Mouse (Mus musculus): ENCODE data around the gene Nsl1. TPM values are rescaled to one million over a fixed set of nuclear protein-coding genes. Genes with fewer than 3 reads are reported as not detected.
A peak's percentile ranks its signal among the peaks of the same experiment; 100 is the strongest.
"Not testable (repeated sequence)": the region's sequence is repeated elsewhere in the genome, so short reads cannot be mapped to it uniquely, and the experiment has no call there.

The Nsl1 gene
- polyA plus RNA-seq (2012): 1.4 and 3.2 TPM in 2 replicates

GRCm38 (mm10) chr1:191062781-191063485 is at the start of gene Nsl1, which contains the start of gene Tatdn3:
Gene Nsl1 (plus strand): TSS chr1:191063012.
Gene Tatdn3 (minus strand): TSS chr1:191062932.
- no peaks in the 10 kb centered on the region for H3K27me3 ChIP-seq (ENCODE audit: control insufficient read depth)
- TF ChIP-seq GATA1 (IDR thresholded peaks at IDR 0.05; ENCODE audit: low read length) (no peak), TAL1 (IDR thresholded peaks at IDR 0.05; ENCODE audit: low read length) (no peak)
- H3K4me1 ChIP-seq (ENCODE audit: control insufficient read depth): peaks cover 39% of the 10 kb centered on the region
- H3K4me3 ChIP-seq (replicated peaks): peak within 1 kb of the TSS; percentile 82
- H3K9me3 ChIP-seq (ENCODE audit: control insufficient read depth, low read length): no peaks in the 10 kb centered on the region
- peaks cover 41% of the 10 kb centered on the region for H3K36me3 ChIP-seq (ENCODE audit: control insufficient read depth)

GRCm38 (mm10) chr1:191014271-191014670 is 48.5 kb upstream of the Nsl1 start:
- H3K27me3 ChIP-seq (ENCODE audit: control insufficient read depth): no peaks in the 10 kb centered on the region
- H3K36me3 ChIP-seq (ENCODE audit: control insufficient read depth): peaks cover 49% of the 10 kb centered on the region
- H3K4me1 ChIP-seq (ENCODE audit: control insufficient read depth): no peaks in the 10 kb centered on the region
- H3K9me3 ChIP-seq (ENCODE audit: control insufficient read depth, low read length): no peaks in the 10 kb centered on the region
- no peak overlapping the region for H3K4me3 ChIP-seq (replicated peaks)
- no peak for TF ChIP-seq TAL1 (IDR thresholded peaks at IDR 0.05; ENCODE audit: low read length)
- TF ChIP-seq GATA1 (IDR thresholded peaks at IDR 0.05; ENCODE audit: low read length): no peak

GRCm38 (mm10) chr1:191019803-191020202 is 43.0 kb upstream of the Nsl1 start:
- peaks cover 24% of the 10 kb centered on the region for H3K36me3 ChIP-seq (ENCODE audit: control insufficient read depth)
- no peaks in the 10 kb centered on the region for H3K9me3 ChIP-seq (ENCODE audit: control insufficient read depth, low read length)
- TF ChIP-seq GATA1 (IDR thresholded peaks at IDR 0.05; ENCODE audit: low read length): no peak
- no peak for TF ChIP-seq TAL1 (IDR thresholded peaks at IDR 0.05; ENCODE audit: low read length)
- H3K4me1 ChIP-seq (ENCODE audit: control insufficient read depth): peaks cover 5% of the 10 kb centered on the region
- H3K4me3 ChIP-seq (replicated peaks): no peak overlapping the region
- H3K27me3 ChIP-seq (ENCODE audit: control insufficient read depth): no peaks in the 10 kb centered on the region

- H3K27me3 ChIP-seq (ENCODE audit: control insufficient read depth): no peaks in the 10 kb centered on the region
- H3K4me3 ChIP-seq (replicated peaks): no peak overlapping the region
- TF ChIP-seq GATA1 (IDR thresholded peaks at IDR 0.05; ENCODE audit: low read length): no peak
- no peak for TF ChIP-seq TAL1 (IDR thresholded peaks at IDR 0.05; ENCODE audit: low read length)
- H3K36me3 ChIP-seq (ENCODE audit: control insufficient read depth): peaks cover 22% of the 10 kb centered on the region
- H3K9me3 ChIP-seq (ENCODE audit: control insufficient read depth, low read length): no peaks in the 10 kb centered on the region
- peaks cover 10% of the 10 kb centered on the region for H3K4me1 ChIP-seq (ENCODE audit: control insufficient read depth)
Measured at GRCm38 (mm10) chr1:191020217-191020924, 42.4 kb upstream of the Nsl1 start.

GRCm38 (mm10) chr1:191021016-191021415 is 41.8 kb upstream of the Nsl1 start:
- Histone ChIP-seq H3K27me3 (ENCODE audit: control insufficient read depth) (no peaks in the 10 kb centered on the region), H3K36me3 (ENCODE audit: control insufficient read depth) (peaks cover 22% of the 10 kb centered on the region), H3K4me1 (ENCODE audit: control insufficient read depth) (peaks cover 16% of the 10 kb centered on the region), H3K9me3 (ENCODE audit: control insufficient read depth, low read length) (no peaks in the 10 kb centered on the region), H3K4me3 (replicated peaks) (no peak overlapping the region)
- TF ChIP-seq TAL1 (IDR thresholded peaks at IDR 0.05; ENCODE audit: low read length) (no peak), GATA1 (IDR thresholded peaks at IDR 0.05; ENCODE audit: low read length) (no peak)

GRCm38 (mm10) chr1:191023140-191023539 is 39.7 kb upstream of the Nsl1 start:
- no peak overlapping the region for H3K4me3 ChIP-seq (replicated peaks)
- H3K9me3 ChIP-seq (ENCODE audit: control insufficient read depth, low read length): no peaks in the 10 kb centered on the region
- TF ChIP-seq TAL1 (IDR thresholded peaks at IDR 0.05; ENCODE audit: low read length) (no peak), GATA1 (IDR thresholded peaks at IDR 0.05; ENCODE audit: low read length) (no peak)
- H3K27me3 ChIP-seq (ENCODE audit: control insufficient read depth): no peaks in the 10 kb centered on the region
- H3K36me3 ChIP-seq (ENCODE audit: control insufficient read depth): peaks cover 15% of the 10 kb centered on the region
- H3K4me1 ChIP-seq (ENCODE audit: control insufficient read depth): peaks cover 27% of the 10 kb centered on the region

- H3K4me3 ChIP-seq (replicated peaks); H3K9me3 ChIP-seq (ENCODE audit: control insufficient read depth, low read length); H3K27me3 ChIP-seq (ENCODE audit: control insufficient read depth): not testable (repeated sequence)
- Histone ChIP-seq H3K36me3 (ENCODE audit: control insufficient read depth) (peaks cover 13% of the 10 kb centered on the region), H3K4me1 (ENCODE audit: control insufficient read depth) (peaks cover 27% of the 10 kb centered on the region)
Measured at GRCm38 (mm10) chr1:191023806-191024205, 39.0 kb upstream of the Nsl1 start.

- H3K36me3 ChIP-seq (ENCODE audit: control insufficient read depth): peaks cover 10% of the 10 kb centered on the region
- no peaks in the 10 kb centered on the region for H3K27me3 ChIP-seq (ENCODE audit: control insufficient read depth)
- H3K4me1 ChIP-seq (ENCODE audit: control insufficient read depth): peaks cover 27% of the 10 kb centered on the region
- peak overlapping the region; percentile 91 for H3K4me3 ChIP-seq (replicated peaks)
- TF ChIP-seq TAL1 (IDR thresholded peaks at IDR 0.05; ENCODE audit: low read length) (no peak), GATA1 (IDR thresholded peaks at IDR 0.05; ENCODE audit: low read length) (no peak)
- no peaks in the 10 kb centered on the region for H3K9me3 ChIP-seq (ENCODE audit: control insufficient read depth, low read length)
Measured at GRCm38 (mm10) chr1:191025016-191026012, 37.5 kb upstream of the Nsl1 start.

Data from erythroblast, embryonic 14.5 days (primary cell).